Mouse (Mus musculus): Measurements from ENCODE around the gene Mycn.

Mycn gene

GRCm38 (mm10) chr12:12938850-12939249 lies 2.9 kb downstream of the Mycn start:
- TF ChIP-seq GATA4 (IDR thresholded peaks at IDR 0.05; ENCODE audit: insufficient replicate concordance, low read length) = no peak

- TF ChIP-seq GATA4 (IDR thresholded peaks at IDR 0.05; ENCODE audit: insufficient replicate concordance, low read length) = peak; percentile 62; the same call in 1 of the 2 replicates
These were observed 3.4 kb downstream of the Mycn start for GRCm38 (mm10) chr12:12938361-12938760.

- no peak for TF ChIP-seq GATA4 (IDR thresholded peaks at IDR 0.05; ENCODE audit: insufficient replicate concordance, low read length)
These were observed 4.0 kb downstream of the Mycn start for GRCm38 (mm10) chr12:12937746-12938145.

- TF ChIP-seq GATA4 (IDR thresholded peaks at IDR 0.05; ENCODE audit: insufficient replicate concordance, low read length) = no peak
These were observed 4.6 kb downstream of the Mycn start for GRCm38 (mm10) chr12:12937088-12937487.

- no peak for TF ChIP-seq GATA4 (IDR thresholded peaks at IDR 0.05; ENCODE audit: insufficient replicate concordance, low read length)
These were observed 9.5 kb downstream of the Mycn start for GRCm38 (mm10) chr12:12932238-12932637.

GRCm38 (mm10) chr12:12928239-12928638 lies 13.5 kb downstream of the Mycn start:
- no peak for TF ChIP-seq GATA4 (IDR thresholded peaks at IDR 0.05; ENCODE audit: insufficient replicate concordance, low read length)

- TF ChIP-seq GATA4 (IDR thresholded peaks at IDR 0.05; ENCODE audit: insufficient replicate concordance, low read length) = no peak
These were observed 14.7 kb downstream of the Mycn start for GRCm38 (mm10) chr12:12926975-12927527.

- TF ChIP-seq GATA4 (IDR thresholded peaks at IDR 0.05; ENCODE audit: insufficient replicate concordance, low read length) = no peak
These were observed 17.3 kb downstream of the Mycn start for GRCm38 (mm10) chr12:12924446-12924845.

- TF ChIP-seq GATA4 (IDR thresholded peaks at IDR 0.05; ENCODE audit: insufficient replicate concordance, low read length) = no peak
These were observed 21.3 kb downstream of the Mycn start for GRCm38 (mm10) chr12:12920166-12921157.

GRCm38 (mm10) chr12:12916298-12916697 lies 25.4 kb downstream of the Mycn start:
- TF ChIP-seq GATA4 (IDR thresholded peaks at IDR 0.05; ENCODE audit: insufficient replicate concordance, low read length) = no peak

- TF ChIP-seq GATA4 (IDR thresholded peaks at IDR 0.05; ENCODE audit: insufficient replicate concordance, low read length) = no peak
These were observed 31.2 kb downstream of the Mycn start for GRCm38 (mm10) chr12:12910356-12910979.

GRCm38 (mm10) chr12:12909631-12910277 lies 32.0 kb downstream of the Mycn start:
- TF ChIP-seq GATA4 (IDR thresholded peaks at IDR 0.05; ENCODE audit: insufficient replicate concordance, low read length) = no peak

GRCm38 (mm10) chr12:12906771-12907170 lies 34.9 kb downstream of the Mycn start:
- TF ChIP-seq GATA4 (IDR thresholded peaks at IDR 0.05; ENCODE audit: insufficient replicate concordance, low read length) = no peak

- TF ChIP-seq GATA4 (IDR thresholded peaks at IDR 0.05; ENCODE audit: insufficient replicate concordance, low read length) = no peak
These were observed 35.4 kb downstream of the Mycn start for GRCm38 (mm10) chr12:12906321-12906720.

GRCm38 (mm10) chr12:12905117-12905516 lies 36.6 kb downstream of the Mycn start:
- no peak for TF ChIP-seq GATA4 (IDR thresholded peaks at IDR 0.05; ENCODE audit: insufficient replicate concordance, low read length)

All from liver, adult (tissue).